Mouse (Mus musculus) thymus, adult 2 months (tissue): ENCODE measurements at regions not wholly inside any gene's neighbourhood (a gene's known extent, or its start where the extent isn't known, plus 50 kb on each side); places are given as distances from the start of the nearest gene placed in this dataset.

Experiments
- DNase-seq: peaks from one replicate; pipeline ENCODE4 v3.0.0; 2021
- H3K27ac ChIP-seq: fragments of 200-500 bp; 2 replicates; pipeline ENCODE4 v1.5.1; 2012; ENCODE audit warnings: low read length, control low read depth; ENCODE audit not compliant: control insufficient read depth, insufficient read depth
- H3K27me3 ChIP-seq: fragments of 200-500 bp; 2 replicates; pipeline ENCODE4 v1.6.1; 2012; ENCODE audit warnings: mild to moderate bottlenecking, low read length, moderate library complexity, mixed read lengths; ENCODE audit not compliant: control insufficient read depth, insufficient read depth
- H3K36me3 ChIP-seq: fragments of 200-500 bp; 2 replicates; pipeline ENCODE4 v1.6.1; 2012; ENCODE audit warnings: mild to moderate bottlenecking, low read length, moderate library complexity; ENCODE audit not compliant: control insufficient read depth, insufficient read depth
- H3K4me1 ChIP-seq: fragments of 200-500 bp; replicated peaks from 2 replicates; pipeline ENCODE4 v1.6.1; 2012; ENCODE audit warnings: low read length; ENCODE audit not compliant: control insufficient read depth, insufficient read depth
- H3K4me3 ChIP-seq: fragments of 200-500 bp; 2 replicates; pipeline ENCODE4 v1.5.1; 2012; ENCODE audit warnings: mild to moderate bottlenecking, low read length, control low read depth, moderate library complexity; ENCODE audit not compliant: control insufficient read depth, insufficient read depth
- CTCF ChIP-seq: fragments of 200-500 bp; IDR thresholded peaks from 2 replicates; pipeline ENCODE4 v1.5.1; 2012; ENCODE audit warnings: mild to moderate bottlenecking, control low read depth, low read length, moderate library complexity, borderline replicate concordance; ENCODE audit not compliant: control insufficient read depth, poor library complexity, insufficient read depth; ENCODE audit errors: extremely low read depth
- POLR2A ChIP-seq: fragments of 200-500 bp; IDR thresholded peaks from 2 replicates; pipeline ENCODE4 v1.6.1; 2012; ENCODE audit warnings: mild to moderate bottlenecking, low read length, control low read depth, moderate library complexity; ENCODE audit not compliant: control insufficient read depth, poor library complexity, insufficient read depth; ENCODE audit errors: extremely low read depth
- WGBS: fragments of 180-500 bp; shearing (Covaris S2); methylation state at CpG from one replicate; pipeline ENCODE4 v1.1.7; 2018; 5-methylcytosine and 5-hydroxymethylcytosine counted together

GRCm38 (mm10) chr1:75723431-75723830, 177.4 kb downstream of the Slc4a3 start:
- Histone ChIP-seq H3K36me3 (no peaks in the 10 kb centered on the region), H3K27ac (no peak overlapping the region), H3K4me1 (no peaks in the 10 kb centered on the region), H3K27me3 (no peaks in the 10 kb centered on the region), H3K4me3 (no peak overlapping the region)
- whole genome bisulfite sequencing, result 91% methylated on average over 5 of the region's 5 CpGs
- no peak for DNase-seq
- TF ChIP-seq CTCF (no peak), POLR2A (no peak)

- H3K36me3 ChIP-seq, result no peaks in the 10 kb centered on the region
- DNase-seq, result no peak
- H3K4me3 ChIP-seq, result no peak overlapping the region
- TF ChIP-seq CTCF, result no peak
- no peak overlapping the region for H3K27ac ChIP-seq
- no peaks in the 10 kb centered on the region for H3K27me3 ChIP-seq
- H3K4me1 ChIP-seq, result no peaks in the 10 kb centered on the region
- WGBS, result 87% methylated on average over 2 of the region's 2 CpGs
Observed at GRCm38 (mm10) chr1:75725329-75725728, 179.3 kb downstream of the Slc4a3 start.

GRCm38 (mm10) chr1:75728859-75729258, 182.8 kb downstream of the Slc4a3 start:
- no peak overlapping the region for H3K4me3 ChIP-seq
- no peaks in the 10 kb centered on the region for H3K4me1 ChIP-seq
- WGBS, result 71% methylated on average over 2 of the region's 2 CpGs
- TF ChIP-seq POLR2A (no peak), CTCF (no peak)
- H3K27me3 ChIP-seq, result no peaks in the 10 kb centered on the region
- no peak overlapping the region for H3K27ac ChIP-seq
- DNase-seq, result no peak
- no peaks in the 10 kb centered on the region for H3K36me3 ChIP-seq

- H3K27ac ChIP-seq, result no peak overlapping the region
- no peak overlapping the region for H3K4me3 ChIP-seq
- H3K36me3 ChIP-seq, result no peaks in the 10 kb centered on the region
- TF ChIP-seq CTCF, result no peak
- TF ChIP-seq POLR2A, result no peak
- WGBS, result 61% methylated on average over 4 of the region's 4 CpGs
- no peaks in the 10 kb centered on the region for H3K27me3 ChIP-seq
- no peaks in the 10 kb centered on the region for H3K4me1 ChIP-seq
- DNase-seq, result no peak
Observed at GRCm38 (mm10) chr1:75733791-75734190, 187.7 kb downstream of the Slc4a3 start.

GRCm38 (mm10) chr1:75738651-75739050, 192.6 kb downstream of the Slc4a3 start:
- no peaks in the 10 kb centered on the region for H3K27me3 ChIP-seq
- TF ChIP-seq POLR2A (no peak), CTCF (no peak)
- WGBS, result 77% methylated on average over 5 of the region's 5 CpGs
- H3K27ac ChIP-seq, result no peak overlapping the region
- no peaks in the 10 kb centered on the region for H3K36me3 ChIP-seq
- no peak for DNase-seq
- no peaks in the 10 kb centered on the region for H3K4me1 ChIP-seq
- no peak overlapping the region for H3K4me3 ChIP-seq

GRCm38 (mm10) chr1:75749665-75750221, 203.7 kb downstream of the Slc4a3 start:
- TF ChIP-seq CTCF (no peak), POLR2A (no peak)
- H3K4me3 ChIP-seq, result no peak overlapping the region
- WGBS, result 91% methylated on average over 10 of the region's 10 CpGs
- H3K27me3 ChIP-seq, result no peaks in the 10 kb centered on the region
- no peaks in the 10 kb centered on the region for H3K36me3 ChIP-seq
- no peak overlapping the region for H3K27ac ChIP-seq
- DNase-seq, result no peak
- no peaks in the 10 kb centered on the region for H3K4me1 ChIP-seq

GRCm38 (mm10) chr1:75772131-75772530, 226.1 kb downstream of the Slc4a3 start:
- Histone ChIP-seq H3K27me3 (no peaks in the 10 kb centered on the region), H3K27ac (no peak overlapping the region), H3K4me1 (no peaks in the 10 kb centered on the region), H3K4me3 (no peak overlapping the region), H3K36me3 (no peaks in the 10 kb centered on the region)
- WGBS, result 57% methylated on average over 5 of the region's 5 CpGs
- no peak for TF ChIP-seq CTCF
- TF ChIP-seq POLR2A, result no peak
- DNase-seq, result no peak
